9 mouse cellular contexts compared by ENCODE assay signal in the genomic region with DNA sequence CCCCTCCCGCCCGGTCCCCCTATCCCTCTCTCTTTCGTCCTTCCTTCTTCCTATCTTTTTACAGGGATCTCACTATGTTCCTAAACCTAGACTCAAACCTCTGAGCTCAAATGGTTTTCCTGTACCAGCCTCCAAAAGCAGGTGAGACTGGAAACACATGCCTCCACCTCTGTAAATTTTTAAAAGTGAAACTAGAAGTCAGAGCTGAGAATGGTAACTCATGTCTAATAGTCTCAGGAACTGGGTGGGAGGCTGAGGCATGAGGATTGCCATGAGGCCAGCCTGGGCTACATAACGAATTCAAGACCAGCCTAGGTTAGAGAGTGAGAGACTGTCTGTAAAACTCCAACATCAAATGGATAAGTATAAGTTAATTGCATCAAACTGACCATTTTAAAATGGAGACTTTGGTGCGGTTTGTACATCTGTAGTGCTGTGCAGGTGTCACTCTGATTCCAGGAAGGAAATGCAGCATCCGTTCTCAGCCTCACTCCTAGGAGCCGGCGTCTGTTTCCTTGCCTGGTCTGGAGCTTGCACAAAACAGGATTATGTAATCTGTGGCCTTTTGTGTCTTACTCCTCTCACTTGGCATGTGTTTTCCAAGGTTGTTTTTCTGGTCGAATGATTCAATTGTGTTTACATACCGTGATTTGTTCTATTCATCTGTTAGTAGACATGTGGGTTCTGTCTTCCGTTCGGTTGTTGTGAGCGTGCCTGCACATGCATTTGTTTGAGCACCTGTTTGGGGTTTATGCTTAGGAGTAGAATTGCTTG. TPM values are rescaled to one million over a fixed set of nuclear protein-coding genes. Genes with fewer than 3 reads are reported as not detected.
A peak's percentile ranks its signal among the peaks of the same experiment; 100 is the strongest.
DNase-seq lines count a peak whose midpoint lies in the region; ATAC-seq and TF ChIP-seq lines count a peak whose summit lies in the region.
"Had no signal": no experiment of that assay in that cellular context is flagged by ENCODE, and none has a peak within 500 bp of the region (broad histone marks: within the 10 kb centered on the region; RNA-seq: fewer than 3 reads in every experiment).

No protein-coding gene starts in this region.

- no peak for DNase-seq in layer of hippocampus, adult 2 months (ENCODE audit: low spot score in 2 of 2)
- no peak for DNase-seq in layer of hippocampus, postnatal 36 days
- peak; percentile 55 for DNase-seq in adipocyte (ENCODE audit: low spot score)
- no peak for DNase-seq in limb, embryonic 10.5 days (ENCODE audit: low spot score)
- DNase-seq: layer of hippocampus, adult 9-11 months had no signal

- no peaks in the 10 kb centered on the region for H3K4me1 ChIP-seq in embryonic facial prominence, embryonic 15.5 days
- no peaks in the 10 kb centered on the region for H3K4me1 ChIP-seq in limb, embryonic 10.5 days
- no peaks in the 10 kb centered on the region for H3K4me1 ChIP-seq in midbrain, embryonic 15.5 days

- no peaks in the 10 kb centered on the region for H3K36me3 ChIP-seq in embryonic facial prominence, embryonic 15.5 days
- H3K36me3 ChIP-seq in limb, embryonic 10.5 days, result peaks cover 9% of the 10 kb centered on the region
- no peaks in the 10 kb centered on the region for H3K36me3 ChIP-seq in midbrain, embryonic 15.5 days (replicated peaks)

- no peak for ATAC-seq in embryonic facial prominence, embryonic 15.5 days (ENCODE audit: insufficient number of reproducible peaks, low FRiP score, low TSS enrichment, low read depth)
- ATAC-seq in erythroid progenitor cell, adult 5-6 weeks (replicated peaks; ENCODE audit: low FRiP score, poor library complexity, severe bottlenecking), result no peak
- no peak for ATAC-seq in megakaryocyte-erythroid progenitor cell, adult 5-6 weeks (replicated peaks; ENCODE audit: low FRiP score, low TSS enrichment, poor library complexity, severe bottlenecking)
- no peak for ATAC-seq in midbrain, embryonic 15.5 days (replicated peaks)

- H3K27ac ChIP-seq in layer of hippocampus, adult 2 months, result peak overlapping the region; percentile 44
- H3K27ac ChIP-seq in embryonic facial prominence, embryonic 15.5 days (replicated peaks), result 0 out of 2 replicates have a peak overlapping the region, but pooled peaks have one; percentile 11
- H3K27ac ChIP-seq in limb, embryonic 10.5 days, result peak overlapping the region; percentile 30; the same call in 1 of the 2 replicates
- H3K27ac ChIP-seq in midbrain, embryonic 15.5 days, result no peak overlapping the region

- H3K9me3 ChIP-seq in embryonic facial prominence, embryonic 15.5 days (replicated peaks), result no peaks in the 10 kb centered on the region
- no peaks in the 10 kb centered on the region for H3K9me3 ChIP-seq in limb, embryonic 10.5 days (replicated peaks)
- no peaks in the 10 kb centered on the region for H3K9me3 ChIP-seq in midbrain, embryonic 15.5 days

- WGBS in embryonic facial prominence, embryonic 15.5 days, result 65% methylated on average over 13 of the region's 13 CpGs
- 92% methylated on average over 13 of the region's 13 CpGs for WGBS in limb, embryonic 10.5 days
- 73% methylated on average over 13 of the region's 13 CpGs for WGBS in midbrain, embryonic 15.5 days

- no peak overlapping the region for H3K4me2 ChIP-seq in embryonic facial prominence, embryonic 15.5 days (replicated peaks)
- H3K4me2 ChIP-seq in midbrain, embryonic 15.5 days, result no peak overlapping the region

- no peak overlapping the region for H3K9ac ChIP-seq in embryonic facial prominence, embryonic 15.5 days
- no peak overlapping the region for H3K9ac ChIP-seq in midbrain, embryonic 15.5 days

- no peak for TF ChIP-seq CTCF in layer of hippocampus, adult 2 months (conservative IDR thresholded peaks at IDR 0.05)

- no peak overlapping the region for H3K4me3 ChIP-seq in layer of hippocampus, adult 2 months
- no peak overlapping the region for H3K4me3 ChIP-seq in embryonic facial prominence, embryonic 15.5 days (replicated peaks)
- no peak overlapping the region for H3K4me3 ChIP-seq in limb, embryonic 10.5 days
- no peak overlapping the region for H3K4me3 ChIP-seq in midbrain, embryonic 15.5 days

- H3K27me3 ChIP-seq in embryonic facial prominence, embryonic 15.5 days, result no peaks in the 10 kb centered on the region
- H3K27me3 ChIP-seq in limb, embryonic 10.5 days (ENCODE audit: low read depth, poor library complexity, severe bottlenecking), result no peaks in the 10 kb centered on the region
- H3K27me3 ChIP-seq in midbrain, embryonic 15.5 days (replicated peaks), result no peaks in the 10 kb centered on the region

RNA-seq across cellular contexts. Expression of a gene that starts 39.1 kb away (rescaled TPM):
- total RNA-seq in layer of hippocampus, adult 2 months (2021), result 10 to 100 TPM; 25.6 to 26.9 TPM
- total RNA-seq in layer of hippocampus, postnatal 36 days (2021), result 10 to 100 TPM; 22.0 to 23.9 TPM
- 35.4 and 35.6 TPM in 2 replicates for polyA plus RNA-seq in embryonic facial prominence, embryonic 15.5 days (2015; fragmentation: Nextera tagmentation; extraction: Ambion mirVana)
- polyA plus RNA-seq in limb, embryonic 10.5 days (2016; fragmentation: Nextera tagmentation; extraction: Ambion mirVana), result 37.9 and 39.7 TPM in 2 replicates
- 5.0 TPM in 2 replicates for total RNA-seq in erythroid progenitor cell, adult 5-6 weeks (2015; ENCODE audit: low replicate concordance)
- 1.4 and 5.0 TPM in 2 replicates for total RNA-seq in erythroid progenitor cell, adult 5-6 weeks (2017; ENCODE audit: low replicate concordance)
- 18.2 and 20.9 TPM in 2 replicates for total RNA-seq in megakaryocyte-erythroid progenitor cell, adult 5-6 weeks (2014; fragmentation: Nextera tagmentation)
- 35.8 and 47.0 TPM in 2 replicates for total RNA-seq in megakaryocyte-erythroid progenitor cell, adult 5-6 weeks (2017)
- polyA plus RNA-seq in midbrain, embryonic 15.5 days (2015; fragmentation: Nextera tagmentation; extraction: Ambion mirVana), result 16.7 and 17.6 TPM in 2 replicates

RNA-seq across cellular contexts. Expression of a gene that starts 49.3 kb away (rescaled TPM):
- total RNA-seq in layer of hippocampus, adult 2 months (2021), result 1 to 10 TPM in 1 of 2 experiments, under 1 TPM in 1; 0.77 to 1.0 TPM
- under 1 TPM; 0.85 to 0.86 TPM for total RNA-seq in layer of hippocampus, postnatal 36 days (2021)
- 4.8 and 5.2 TPM in 2 replicates for polyA plus RNA-seq in embryonic facial prominence, embryonic 15.5 days (2015; fragmentation: Nextera tagmentation; extraction: Ambion mirVana)
- polyA plus RNA-seq in limb, embryonic 10.5 days (2016; fragmentation: Nextera tagmentation; extraction: Ambion mirVana), result 17.2 and 20.8 TPM in 2 replicates
- not detected in 2 replicates for total RNA-seq in erythroid progenitor cell, adult 5-6 weeks (2015; ENCODE audit: low replicate concordance)
- total RNA-seq in erythroid progenitor cell, adult 5-6 weeks (2017; ENCODE audit: low replicate concordance), result not detected in 2 replicates
- total RNA-seq in megakaryocyte-erythroid progenitor cell, adult 5-6 weeks (2014; fragmentation: Nextera tagmentation), result not detected in 2 replicates
- 0.19 TPM in 1 of 2 replicates, not detected in the other for total RNA-seq in megakaryocyte-erythroid progenitor cell, adult 5-6 weeks (2017)
- 0.14 and 0.26 TPM in 2 replicates for polyA plus RNA-seq in midbrain, embryonic 15.5 days (2015; fragmentation: Nextera tagmentation; extraction: Ambion mirVana)
